Mouse (Mus musculus) B cell, adult 2 months (primary cell): ENCODE results near the gene Rpgr.

Source experiments
- DNase-seq, 2 experiments: peaks; one replicate each; pipeline ENCODE4 v3.0.0; 2022

Rpgr gene

GRCm38 (mm10) chrX:10071529-10071928 lies 145.2 kb downstream of the Rpgr start:
- DNase-seq, result no peak

DNA sequence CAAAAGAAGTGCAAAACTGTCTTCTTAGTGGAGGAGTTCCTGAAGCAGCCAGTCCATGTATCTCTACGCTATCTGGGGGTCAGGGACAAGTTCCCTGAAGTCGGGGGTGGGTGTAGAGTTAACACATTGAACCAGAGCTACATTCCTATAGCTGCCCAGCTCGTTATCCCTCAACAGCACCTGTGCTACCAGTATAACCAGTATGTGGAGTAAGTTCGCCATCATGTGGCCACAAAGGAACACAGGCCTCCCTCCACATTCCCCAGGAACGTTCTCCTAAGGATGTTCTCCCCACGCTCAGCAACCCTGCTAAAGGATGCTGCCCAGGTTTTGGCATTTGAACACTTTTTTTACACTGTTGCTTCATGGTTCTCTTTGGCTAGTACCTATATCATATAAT lies 146.0 kb downstream of the Rpgr start:
- no peak for DNase-seq

DNA sequence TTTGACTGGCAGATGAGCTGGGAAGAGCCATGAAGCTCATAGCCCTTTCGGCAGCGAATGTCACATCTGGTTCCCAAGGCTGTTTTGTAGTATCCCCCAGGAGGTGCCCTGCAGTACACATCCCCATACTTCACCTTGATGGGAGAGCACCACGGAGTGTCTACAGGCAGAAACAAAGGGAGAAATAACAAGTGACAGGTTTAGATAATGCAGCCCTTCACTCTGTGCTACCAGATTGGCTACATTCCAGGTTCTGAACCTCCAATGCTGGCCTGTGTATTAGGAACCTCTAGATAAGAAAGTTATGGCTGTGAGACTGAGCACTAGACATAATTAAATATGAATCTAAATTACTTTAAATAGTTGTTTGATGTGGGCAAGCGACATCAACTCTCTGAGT lies 147.3 kb downstream of the Rpgr start:
- no peak for DNase-seq

GRCm38 (mm10) chrX:10063781-10064180 lies 152.9 kb downstream of the Rpgr start:
- DNase-seq, result no peak

DNA sequence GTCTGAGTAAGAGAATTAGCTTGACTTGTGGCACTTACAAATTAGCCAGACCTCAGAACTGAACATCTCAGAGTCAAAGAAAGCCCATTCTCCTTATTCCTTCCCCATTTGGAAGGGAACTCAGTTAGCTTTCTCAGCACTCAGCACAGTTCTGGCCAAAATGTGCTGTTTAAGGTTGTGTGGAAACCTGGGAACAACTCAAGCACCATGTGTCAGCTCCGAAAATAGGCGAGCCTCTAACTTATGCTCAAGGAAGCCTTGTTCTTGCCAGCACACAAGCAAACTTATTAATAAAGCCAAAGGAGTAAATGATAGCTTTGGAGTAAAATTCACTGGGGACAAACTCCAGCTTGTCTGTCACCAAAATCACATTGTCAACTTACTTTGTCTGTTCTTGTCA lies 153.4 kb downstream of the Rpgr start:
- DNase-seq, result no peak

DNA sequence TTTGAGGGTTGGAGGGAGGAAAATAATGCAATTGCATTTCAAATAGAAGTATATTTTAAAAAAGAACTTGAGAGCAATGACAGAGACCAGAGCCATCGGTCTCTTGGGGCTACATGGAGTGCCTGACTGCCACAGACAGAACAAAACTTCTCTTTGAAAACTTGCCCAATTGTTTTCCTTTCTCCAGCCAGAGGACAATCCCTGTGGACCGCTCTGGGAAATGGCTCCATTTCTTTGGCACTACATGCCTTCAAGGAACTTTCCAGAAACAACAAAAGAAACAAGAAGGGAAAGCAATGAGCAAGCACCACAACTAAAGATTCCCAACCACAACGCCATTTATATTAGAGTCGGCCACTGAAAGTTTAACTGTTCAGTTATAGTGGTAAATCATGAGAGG lies 154.5 kb downstream of the Rpgr start:
- no peak for DNase-seq

DNA sequence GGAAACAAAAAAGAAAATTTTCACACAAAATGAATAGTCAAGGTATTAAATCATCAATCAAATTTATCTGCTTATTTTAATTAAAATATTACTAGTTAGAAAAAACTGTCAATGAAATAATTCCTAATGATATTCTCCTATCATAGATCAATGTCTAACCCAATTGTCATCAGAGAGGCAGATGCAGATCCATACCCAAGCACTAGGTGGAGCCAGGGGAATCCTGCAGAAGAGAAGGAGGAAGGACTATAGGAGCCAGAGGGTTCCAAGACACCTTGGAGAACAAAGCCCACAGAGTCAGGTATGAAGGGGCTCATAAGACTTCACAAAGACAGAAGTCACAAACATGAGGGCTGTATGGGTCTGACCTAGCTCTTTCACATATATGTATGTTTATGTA lies 182.1 kb downstream of the Rpgr start:
- DNase-seq, result no peak
